Mouse (Mus musculus): ENCODE data around the gene Bves. TPM values are rescaled to one million over a fixed set of nuclear protein-coding genes. Genes with fewer than 3 reads are reported as not detected.

The Bves gene
- polyA plus RNA-seq, 1 experiment from 2014 or later, result 5.7 TPM

DNA sequence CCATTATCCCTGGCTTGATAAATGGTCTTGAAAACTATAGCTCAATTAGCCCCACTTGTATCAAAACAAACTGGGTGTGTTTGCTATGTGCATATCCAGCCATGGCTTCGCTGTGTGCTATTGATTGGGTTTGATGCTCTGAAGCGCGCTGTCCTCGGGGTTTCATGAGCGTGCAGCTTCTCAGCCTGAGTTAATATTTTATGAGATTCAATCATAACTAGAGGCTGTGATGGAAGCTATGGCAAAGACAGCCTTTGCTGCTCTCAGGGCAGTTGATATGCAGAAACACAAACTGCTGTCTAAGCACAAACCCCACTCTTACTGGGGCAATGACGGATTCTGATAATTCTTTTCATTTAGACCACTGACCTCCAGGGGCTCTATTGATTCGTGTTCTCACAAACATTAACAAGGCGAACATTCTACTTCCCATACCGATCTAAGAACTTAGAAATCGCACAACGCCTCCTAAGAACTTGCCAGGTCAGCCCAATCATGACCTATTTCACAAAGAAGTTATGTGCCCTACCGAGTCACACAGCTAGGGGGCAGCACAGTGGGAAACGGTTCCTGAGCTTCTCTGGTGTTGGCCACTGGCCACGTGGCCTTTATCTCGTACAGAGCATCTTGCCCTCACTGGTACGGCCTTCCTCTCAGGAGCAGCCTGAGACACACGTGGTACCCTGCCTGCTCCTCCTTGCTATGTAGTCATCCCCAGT is 31.6 kb downstream of the Bves start:
- 89% methylated on average over 17 of the region's 17 CpGs for WGBS
- no peak overlapping the region for H3K9ac ChIP-seq (ENCODE audit: low read depth, low read length)
- no peak overlapping the region for H3K4me3 ChIP-seq (ENCODE audit: low read depth, low read length)
- H3K27ac ChIP-seq (replicated peaks; ENCODE audit: low read depth, low read length), result no peak overlapping the region
- no peak overlapping the region for H3K4me2 ChIP-seq (ENCODE audit: low read depth, low read length)
- H3K9me3 ChIP-seq (ENCODE audit: control insufficient read depth, low read length), result no peaks in the 10 kb centered on the region
- H3K27me3 ChIP-seq (replicated peaks; ENCODE audit: control insufficient read depth, insufficient read depth, low read length), result no peaks in the 10 kb centered on the region
- DNase-seq (ENCODE audit: low spot score) (no peak), ATAC-seq (ENCODE audit: low read depth) (no peak)
- no peaks in the 10 kb centered on the region for H3K4me1 ChIP-seq (ENCODE audit: control insufficient read depth, insufficient read depth, low read length)
- H3K36me3 ChIP-seq (ENCODE audit: control insufficient read depth, insufficient read depth, low read length), result no peaks in the 10 kb centered on the region

- H3K9ac ChIP-seq (ENCODE audit: low read depth, low read length), result no peak overlapping the region
- DNase-seq (ENCODE audit: low spot score) (no peak), ATAC-seq (ENCODE audit: low read depth) (no peak)
- H3K4me2 ChIP-seq (ENCODE audit: low read depth, low read length), result no peak overlapping the region
- no peaks in the 10 kb centered on the region for H3K4me1 ChIP-seq (ENCODE audit: control insufficient read depth, insufficient read depth, low read length)
- H3K27me3 ChIP-seq (replicated peaks; ENCODE audit: control insufficient read depth, insufficient read depth, low read length), result no peaks in the 10 kb centered on the region
- 83% methylated on average over 3 of the region's 3 CpGs for WGBS
- no peak overlapping the region for H3K27ac ChIP-seq (replicated peaks; ENCODE audit: low read depth, low read length)
- H3K36me3 ChIP-seq (ENCODE audit: control insufficient read depth, insufficient read depth, low read length), result no peaks in the 10 kb centered on the region
- no peak overlapping the region for H3K4me3 ChIP-seq (ENCODE audit: low read depth, low read length)
- no peaks in the 10 kb centered on the region for H3K9me3 ChIP-seq (ENCODE audit: control insufficient read depth, low read length)
These were observed 34.1 kb downstream of the Bves start for GRCm38 (mm10) chr10:45369639-45370038.

DNA sequence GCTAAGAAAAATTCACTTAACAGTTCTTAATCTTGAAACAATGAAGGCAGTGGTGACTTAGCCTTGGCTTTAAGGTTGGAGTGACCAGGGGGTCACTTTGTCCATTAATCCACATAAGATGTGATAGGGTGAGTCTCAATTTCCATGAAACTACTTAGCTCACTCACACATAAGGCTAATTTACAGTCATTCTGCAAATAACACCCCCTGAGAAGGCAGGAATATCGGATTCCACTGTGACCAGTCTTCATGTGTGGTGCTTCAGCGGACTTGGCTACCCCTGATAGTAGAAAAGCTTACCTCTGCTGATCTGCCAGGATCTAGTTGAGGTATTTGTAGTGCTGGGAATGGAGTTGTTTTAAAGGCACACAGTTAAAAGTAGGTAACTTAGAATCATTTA is 35.0 kb downstream of the Bves start:
- Histone ChIP-seq H3K27me3 (replicated peaks; ENCODE audit: control insufficient read depth, insufficient read depth, low read length) (no peaks in the 10 kb centered on the region), H3K9ac (ENCODE audit: low read depth, low read length) (no peak overlapping the region), H3K36me3 (ENCODE audit: control insufficient read depth, insufficient read depth, low read length) (no peaks in the 10 kb centered on the region), H3K9me3 (ENCODE audit: control insufficient read depth, low read length) (no peaks in the 10 kb centered on the region), H3K4me1 (ENCODE audit: control insufficient read depth, insufficient read depth, low read length) (no peaks in the 10 kb centered on the region), H3K4me3 (ENCODE audit: low read depth, low read length) (no peak overlapping the region), H3K4me2 (ENCODE audit: low read depth, low read length) (no peak overlapping the region), H3K27ac (replicated peaks; ENCODE audit: low read depth, low read length) (no peak overlapping the region)
- WGBS, result 70% methylated on average over 2 of the region's 2 CpGs
- ATAC-seq (ENCODE audit: low read depth), result no peak
- no peak for DNase-seq (ENCODE audit: low spot score)

DNA sequence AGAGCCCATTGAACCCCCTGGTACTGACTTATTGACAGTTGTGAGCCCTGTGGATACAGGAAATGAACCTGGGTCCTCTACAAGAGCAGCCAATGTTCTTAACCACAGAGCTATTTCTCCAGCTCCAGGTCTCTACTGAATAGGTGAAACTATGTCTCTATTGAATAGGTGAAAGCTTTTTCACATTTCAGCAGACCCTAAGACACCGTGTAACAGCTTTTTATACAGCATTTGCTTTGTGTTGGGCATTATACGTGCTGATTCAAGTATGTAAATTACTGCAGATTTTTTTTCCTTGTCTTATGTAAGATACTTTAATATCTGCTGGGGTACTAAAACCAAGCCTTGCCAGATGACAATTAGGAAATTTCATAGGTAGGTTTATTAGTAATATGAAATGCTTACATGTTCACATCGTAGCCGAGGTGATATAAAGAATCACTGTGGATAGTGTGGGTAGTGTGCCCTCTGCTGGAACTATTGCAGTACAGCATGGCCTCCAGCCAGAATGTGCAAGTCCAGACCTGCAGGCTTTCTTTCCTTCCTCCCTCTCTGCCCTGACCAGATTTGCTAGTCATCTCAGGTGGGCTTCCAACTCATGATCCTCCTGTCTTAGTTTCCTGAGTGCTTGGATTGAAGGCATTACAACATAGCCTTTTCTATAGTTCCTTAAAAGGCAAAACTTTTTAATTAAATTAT is 37.6 kb downstream of the Bves start:
- DNase-seq (ENCODE audit: low spot score), result peak; percentile 80
- no peaks in the 10 kb centered on the region for H3K9me3 ChIP-seq (ENCODE audit: control insufficient read depth, low read length)
- no peak overlapping the region for H3K27ac ChIP-seq (replicated peaks; ENCODE audit: low read depth, low read length)
- no peak overlapping the region for H3K9ac ChIP-seq (ENCODE audit: low read depth, low read length)
- no peak overlapping the region for H3K4me2 ChIP-seq (ENCODE audit: low read depth, low read length)
- WGBS, result 51% methylated on average over 4 of the region's 4 CpGs
- no peak overlapping the region for H3K4me3 ChIP-seq (ENCODE audit: low read depth, low read length)
- ATAC-seq (ENCODE audit: low read depth), result peak; percentile 62; the same call in 1 of the 2 replicates
- H3K27me3 ChIP-seq (replicated peaks; ENCODE audit: control insufficient read depth, insufficient read depth, low read length), result no peaks in the 10 kb centered on the region
- no peaks in the 10 kb centered on the region for H3K36me3 ChIP-seq (ENCODE audit: control insufficient read depth, insufficient read depth, low read length)
- no peaks in the 10 kb centered on the region for H3K4me1 ChIP-seq (ENCODE audit: control insufficient read depth, insufficient read depth, low read length)

DNA sequence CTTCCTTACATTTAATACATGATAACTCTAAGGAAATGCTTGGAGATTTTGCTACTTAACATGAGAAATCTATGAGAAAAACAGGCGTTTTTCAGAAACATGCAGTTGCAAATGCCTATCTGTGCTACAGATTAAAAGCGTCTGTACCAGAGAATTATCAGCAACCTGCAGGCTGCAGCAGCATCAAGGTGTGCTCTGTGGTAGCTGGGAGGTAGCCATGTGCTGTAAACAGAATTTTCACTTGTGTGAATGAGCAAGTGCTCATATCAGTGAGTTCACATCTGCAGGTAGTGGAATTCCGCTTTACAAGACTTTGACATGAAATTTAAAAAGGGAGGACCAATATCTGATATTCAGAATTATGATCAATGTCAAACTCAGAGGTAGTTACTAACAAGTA is 42.7 kb downstream of the Bves start:
- ATAC-seq (ENCODE audit: low read depth), result no peak
- H3K4me2 ChIP-seq (ENCODE audit: low read depth, low read length), result no peak overlapping the region
- H3K36me3 ChIP-seq (ENCODE audit: control insufficient read depth, insufficient read depth, low read length), result no peaks in the 10 kb centered on the region
- H3K4me3 ChIP-seq (ENCODE audit: low read depth, low read length), result no peak overlapping the region
- 87% methylated on average over 3 of the region's 3 CpGs for whole genome bisulfite sequencing
- no peak overlapping the region for H3K27ac ChIP-seq (replicated peaks; ENCODE audit: low read depth, low read length)
- H3K27me3 ChIP-seq (replicated peaks; ENCODE audit: control insufficient read depth, insufficient read depth, low read length), result no peaks in the 10 kb centered on the region
- H3K4me1 ChIP-seq (ENCODE audit: control insufficient read depth, insufficient read depth, low read length), result no peaks in the 10 kb centered on the region
- DNase-seq (ENCODE audit: low spot score), result no peak
- H3K9ac ChIP-seq (ENCODE audit: low read depth, low read length), result no peak overlapping the region
- H3K9me3 ChIP-seq (ENCODE audit: control insufficient read depth, low read length), result no peaks in the 10 kb centered on the region

DNA sequence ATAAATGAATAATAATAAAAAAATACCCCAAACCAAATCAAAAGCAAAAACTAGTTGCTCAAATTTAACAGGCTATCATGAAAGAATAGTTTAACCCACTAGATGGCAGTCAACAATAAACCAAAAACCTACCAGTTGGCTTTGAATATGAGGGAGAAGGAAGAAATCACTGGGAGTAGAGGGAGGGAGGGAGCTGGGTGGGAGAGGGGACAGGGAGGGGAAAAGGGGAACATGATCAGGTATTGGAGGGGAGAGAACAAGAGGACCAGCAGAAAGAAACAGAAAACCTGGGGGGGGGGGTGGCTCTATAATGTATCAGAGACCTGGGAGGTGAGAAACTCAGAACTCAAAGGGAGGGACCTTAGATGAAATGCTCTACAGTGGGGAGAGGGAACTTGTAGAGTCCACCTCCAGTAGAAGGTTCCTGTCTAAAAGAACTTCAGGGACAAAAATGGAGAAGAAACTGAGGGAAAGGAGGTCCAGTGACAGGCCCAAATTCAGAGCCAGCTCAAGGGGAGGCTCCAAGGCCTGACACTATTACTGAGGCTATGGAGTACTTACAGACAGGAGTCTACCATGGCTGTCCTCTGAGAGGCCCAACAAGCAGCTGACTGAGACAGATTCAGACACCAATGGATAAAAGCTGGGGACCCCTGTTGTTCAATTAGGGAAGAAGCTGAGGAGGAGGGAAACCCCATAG is 46.5 kb downstream of the Bves start:
- no peaks in the 10 kb centered on the region for H3K36me3 ChIP-seq (ENCODE audit: control insufficient read depth, insufficient read depth, low read length)
- H3K4me2 ChIP-seq (ENCODE audit: low read depth, low read length), result no peak overlapping the region
- DNase-seq (ENCODE audit: low spot score) (peak; percentile 24), ATAC-seq (ENCODE audit: low read depth) (no peak)
- H3K27me3 ChIP-seq (replicated peaks; ENCODE audit: control insufficient read depth, insufficient read depth, low read length), result no peaks in the 10 kb centered on the region
- H3K9me3 ChIP-seq (ENCODE audit: control insufficient read depth, low read length), result no peaks in the 10 kb centered on the region
- no peak overlapping the region for H3K9ac ChIP-seq (ENCODE audit: low read depth, low read length)
- H3K4me3 ChIP-seq (ENCODE audit: low read depth, low read length), result no peak overlapping the region
- H3K27ac ChIP-seq (replicated peaks; ENCODE audit: low read depth, low read length), result no peak overlapping the region
- no peaks in the 10 kb centered on the region for H3K4me1 ChIP-seq (ENCODE audit: control insufficient read depth, insufficient read depth, low read length)

DNA sequence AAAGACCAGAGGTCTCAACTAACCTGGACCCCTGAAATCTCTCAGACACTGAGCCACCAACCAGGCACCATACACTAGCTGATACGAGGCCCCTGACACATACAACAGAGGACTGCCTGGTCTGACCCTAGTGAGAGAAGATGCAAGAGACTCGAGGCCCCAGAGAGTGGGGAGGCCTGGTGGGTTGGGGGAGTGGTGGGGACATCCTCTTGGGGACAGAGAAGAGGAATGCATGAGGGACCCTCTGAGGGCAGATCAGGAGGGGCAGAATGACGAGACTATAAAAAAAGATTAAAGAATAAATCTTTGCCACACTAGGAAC is 47.0 kb downstream of the Bves start:
- no peak overlapping the region for H3K4me2 ChIP-seq (ENCODE audit: low read depth, low read length)
- no peak overlapping the region for H3K27ac ChIP-seq (replicated peaks; ENCODE audit: low read depth, low read length)
- no peaks in the 10 kb centered on the region for H3K27me3 ChIP-seq (replicated peaks; ENCODE audit: control insufficient read depth, insufficient read depth, low read length)
- H3K9ac ChIP-seq (ENCODE audit: low read depth, low read length), result no peak overlapping the region
- ATAC-seq (ENCODE audit: low read depth) (no peak), DNase-seq (ENCODE audit: low spot score) (no peak)
- WGBS, result 57% methylated on average over 3 of the region's 3 CpGs
- no peaks in the 10 kb centered on the region for H3K36me3 ChIP-seq (ENCODE audit: control insufficient read depth, insufficient read depth, low read length)
- no peaks in the 10 kb centered on the region for H3K9me3 ChIP-seq (ENCODE audit: control insufficient read depth, low read length)
- no peaks in the 10 kb centered on the region for H3K4me1 ChIP-seq (ENCODE audit: control insufficient read depth, insufficient read depth, low read length)
- H3K4me3 ChIP-seq (ENCODE audit: low read depth, low read length), result no peak overlapping the region

DNA sequence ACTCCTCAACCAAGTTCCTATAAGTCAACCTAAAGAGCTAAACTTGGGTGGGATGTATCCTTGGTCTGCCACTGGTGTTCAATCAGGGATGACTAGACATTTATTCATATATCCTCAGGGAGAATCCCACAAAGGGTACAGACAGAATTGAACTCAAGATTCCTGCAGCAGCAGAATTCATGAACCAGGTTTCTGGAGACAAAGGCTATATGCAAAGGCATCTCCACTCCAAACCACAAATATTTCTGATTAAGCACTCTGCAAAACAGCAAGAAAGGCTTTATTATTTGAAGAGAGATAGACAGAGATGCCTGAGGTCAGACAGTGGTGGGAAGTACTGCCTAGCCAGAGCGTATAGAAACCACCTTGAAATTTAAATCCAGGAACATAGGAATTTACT is 62.6 kb downstream of the Bves start:
- no peak overlapping the region for H3K9ac ChIP-seq (ENCODE audit: low read depth, low read length)
- 51% methylated on average over 1 of the region's 1 CpGs for WGBS

More for the DNA sequence above, 62.6 kb downstream of the Bves start:
- Histone ChIP-seq H3K27ac (replicated peaks; ENCODE audit: low read depth, low read length) (no peak overlapping the region), H3K9me3 (ENCODE audit: control insufficient read depth, low read length) (no peaks in the 10 kb centered on the region), H3K36me3 (ENCODE audit: control insufficient read depth, insufficient read depth, low read length) (no peaks in the 10 kb centered on the region), H3K4me2 (ENCODE audit: low read depth, low read length) (no peak overlapping the region), H3K27me3 (replicated peaks; ENCODE audit: control insufficient read depth, insufficient read depth, low read length) (no peaks in the 10 kb centered on the region), H3K4me1 (ENCODE audit: control insufficient read depth, insufficient read depth, low read length) (no peaks in the 10 kb centered on the region), H3K4me3 (ENCODE audit: low read depth, low read length) (no peak overlapping the region)
- ATAC-seq (ENCODE audit: low read depth) (no peak), DNase-seq (ENCODE audit: low spot score) (no peak)

Measured in embryonic facial prominence, embryonic 14.5 days (tissue).